Mouse (Mus musculus): ENCODE results near the gene Flt3.
A peak's percentile ranks its signal among the peaks of the same experiment; 100 is the strongest.

The Flt3 gene

DNA sequence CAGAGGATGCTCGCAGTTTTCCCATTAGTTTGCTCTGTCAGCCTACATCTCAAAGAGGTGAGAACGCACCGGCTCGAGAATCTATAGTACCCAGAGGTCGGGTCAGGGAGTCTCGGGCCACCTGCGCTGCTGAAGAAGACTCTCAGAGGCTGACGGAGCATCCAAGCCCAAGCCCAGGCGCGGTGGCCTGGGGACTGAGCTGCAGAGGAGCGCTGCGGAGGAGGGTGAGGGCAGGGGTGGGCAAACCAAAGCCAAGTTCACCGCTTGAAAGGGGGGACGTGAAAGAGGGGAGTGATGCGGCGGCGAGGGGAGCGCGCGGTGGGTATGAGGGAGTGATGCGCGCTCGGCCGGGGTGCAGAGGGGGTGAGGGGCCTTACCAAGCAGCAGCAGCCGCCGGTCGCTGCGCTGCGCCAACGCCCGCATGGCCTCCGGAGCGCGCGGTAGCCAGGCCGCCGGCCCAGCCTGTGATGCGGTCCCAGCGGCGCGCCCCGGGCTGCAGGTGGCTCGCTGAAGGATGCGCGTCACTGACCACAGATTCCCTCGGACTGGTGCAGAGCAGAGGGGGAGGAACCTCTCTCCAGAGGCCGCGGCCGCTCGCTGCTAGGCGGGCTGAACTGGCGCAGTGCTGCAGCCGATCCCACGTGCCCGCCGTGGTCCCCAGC, at the start of gene Flt3:
Gene Flt3 (minus strand): TSS at position 647 of the 662 bp plus-strand sequence.
- no peak for DNase-seq (ENCODE audit: low spot score in 2 of 2)

GRCm38 (mm10) chr5:147448933-147449332, 48.6 kb upstream of the Flt3 start:
- peak; percentile 20 to 21 for DNase-seq (ENCODE audit: low spot score in 2 of 2)

GRCm38 (mm10) chr5:147448526-147448925, 48.2 kb upstream of the Flt3 start:
- DNase-seq (ENCODE audit: low spot score in 2 of 2) = no peak

DNA sequence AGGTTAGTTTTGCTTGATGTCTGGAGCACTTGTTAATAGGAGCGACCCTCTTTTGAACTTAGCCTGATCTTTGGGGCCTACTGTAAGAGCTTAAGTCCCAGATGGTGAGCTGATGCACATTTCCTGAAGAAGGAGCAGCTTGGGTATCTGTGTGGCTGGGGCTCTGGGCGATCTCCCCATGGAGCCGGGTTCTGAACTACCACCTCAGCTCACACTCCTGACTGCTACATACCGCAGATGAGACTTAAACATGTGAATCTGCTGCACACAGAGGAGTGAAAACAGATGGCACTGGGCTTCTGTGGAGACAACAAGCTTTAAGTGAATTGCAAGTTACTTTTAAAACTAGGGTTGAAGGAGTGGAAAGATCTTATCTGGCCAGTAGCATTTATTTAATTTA, 45.0 kb upstream of the Flt3 start:
- no peak for DNase-seq (ENCODE audit: low spot score in 2 of 2)

GRCm38 (mm10) chr5:147444757-147445156, 44.5 kb upstream of the Flt3 start:
- DNase-seq (ENCODE audit: low spot score in 2 of 2) = no peak

DNA sequence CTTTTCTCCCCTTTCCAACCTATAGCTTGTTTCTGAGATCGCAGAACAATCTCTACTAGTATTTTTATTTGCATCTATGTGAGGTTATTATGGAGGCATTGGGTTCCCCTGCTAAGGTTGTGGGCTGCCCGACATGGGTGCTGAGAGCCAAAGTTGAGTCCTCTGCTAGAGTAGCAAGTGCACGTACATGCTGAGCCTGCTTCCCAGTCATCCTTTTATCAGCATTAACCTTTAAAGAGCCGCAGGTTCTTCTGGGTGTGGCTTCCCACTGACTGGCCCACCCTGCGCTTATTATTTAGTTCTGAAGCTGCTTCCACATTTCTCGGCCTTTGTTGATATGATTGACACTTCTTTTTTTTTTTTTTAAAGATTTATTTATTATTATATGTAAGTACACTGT, 44.0 kb upstream of the Flt3 start:
- DNase-seq (ENCODE audit: low spot score in 2 of 2) = no peak

- no peak for DNase-seq (ENCODE audit: low spot score in 2 of 2)
Observed at GRCm38 (mm10) chr5:147442741-147443140, 42.5 kb upstream of the Flt3 start.

GRCm38 (mm10) chr5:147441979-147442378, 41.7 kb upstream of the Flt3 start:
- no peak for DNase-seq (ENCODE audit: low spot score in 2 of 2)

GRCm38 (mm10) chr5:147440996-147441507, 40.8 kb upstream of the Flt3 start:
- DNase-seq (ENCODE audit: low spot score in 2 of 2) = no peak

- no peak for DNase-seq (ENCODE audit: low spot score in 2 of 2)
Observed at GRCm38 (mm10) chr5:147436491-147436890, 36.2 kb upstream of the Flt3 start.

DNA sequence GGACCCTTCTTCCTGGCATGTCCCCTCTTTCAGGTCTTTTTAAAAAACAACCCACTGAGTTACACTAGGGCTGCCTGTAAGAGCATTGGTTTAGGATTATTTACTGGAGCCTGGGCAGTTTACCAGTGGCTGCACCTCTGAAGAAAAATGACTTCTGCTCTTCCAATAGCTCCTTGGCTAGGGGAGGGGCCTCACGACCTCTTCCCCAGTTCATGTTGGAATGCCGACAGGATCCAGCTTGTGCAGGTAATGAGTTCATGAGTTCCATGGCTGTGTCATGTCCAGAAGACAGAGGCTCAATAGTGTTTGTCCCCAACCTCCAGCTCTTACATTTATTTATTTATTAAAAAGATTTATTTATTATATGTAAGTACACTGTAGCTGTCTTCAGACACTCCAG, 35.5 kb upstream of the Flt3 start:
- peak in 1 of 2 experiments; percentile 44 for DNase-seq (ENCODE audit: low spot score in 2 of 2)

DNA sequence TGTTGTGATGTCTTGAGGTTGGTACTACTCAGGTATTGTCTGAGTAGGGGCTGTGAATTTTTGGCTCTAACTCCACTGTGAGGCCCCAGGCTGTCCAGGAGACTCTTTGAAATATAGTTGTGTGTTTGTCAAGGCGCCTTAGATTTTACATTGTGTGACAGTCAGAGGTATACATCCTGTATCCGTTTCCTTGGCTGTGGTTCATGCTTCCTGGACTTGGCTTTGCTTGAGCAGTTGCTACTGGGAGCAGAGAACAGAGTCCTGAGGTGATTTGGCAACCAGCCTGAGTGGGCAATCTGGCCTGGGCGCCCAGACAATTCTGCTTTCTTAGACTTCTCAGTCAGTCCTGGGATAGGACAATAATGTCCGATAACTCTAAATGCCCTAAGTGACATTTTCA, 34.9 kb upstream of the Flt3 start:
- no peak for DNase-seq (ENCODE audit: low spot score in 2 of 2)

GRCm38 (mm10) chr5:147432927-147433326, 32.6 kb upstream of the Flt3 start:
- no peak for DNase-seq (ENCODE audit: low spot score in 2 of 2)

DNA sequence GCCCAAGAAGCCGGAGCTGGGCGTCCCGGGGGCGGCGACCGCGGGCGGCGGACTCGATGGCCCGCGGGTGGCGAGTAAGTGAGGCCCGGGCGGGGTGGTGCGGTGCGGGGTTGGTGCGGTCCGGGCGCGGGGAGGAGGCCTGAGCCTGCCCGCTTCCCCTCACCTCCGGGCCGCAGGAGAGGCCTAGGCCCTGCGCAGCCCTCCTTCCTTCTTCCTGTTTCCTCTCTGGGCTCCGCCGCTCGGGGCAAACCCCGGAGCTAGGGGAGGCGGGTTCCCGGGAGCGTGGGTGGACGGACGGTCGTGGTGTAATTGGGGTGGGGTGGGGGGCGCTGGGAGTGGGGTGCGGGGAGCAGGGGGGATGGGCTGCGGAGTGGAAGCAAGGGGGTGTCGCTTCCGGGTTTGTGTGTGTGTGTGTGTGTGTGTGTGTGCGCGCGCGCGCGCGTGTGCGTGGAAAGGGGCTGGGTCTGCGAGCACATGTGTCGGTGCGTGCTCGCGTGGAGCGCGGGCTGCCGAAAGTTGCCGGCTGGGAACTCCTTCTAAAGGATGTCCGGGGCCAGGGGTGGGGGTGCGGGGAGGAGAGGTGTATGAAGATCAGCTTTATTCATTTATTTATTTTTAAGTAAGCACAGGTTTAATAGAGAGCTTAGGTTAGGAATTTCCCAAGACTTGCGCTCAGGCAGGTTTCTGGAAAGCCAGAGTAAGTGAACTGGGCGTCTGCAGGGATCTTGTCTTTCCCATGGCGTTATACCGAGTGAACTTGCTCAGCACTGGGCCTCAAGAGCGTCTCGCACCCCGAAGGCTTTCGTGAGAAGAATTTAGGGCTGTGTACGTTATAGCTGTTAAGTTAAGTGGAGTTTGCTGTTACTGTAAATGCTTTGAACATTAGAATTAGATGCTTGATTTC, 30.9 kb upstream of the Flt3 start:
- peak; percentile 55 to 70 for DNase-seq (ENCODE audit: low spot score in 2 of 2)

GRCm38 (mm10) chr5:147430361-147430935, 30.2 kb upstream of the Flt3 start:
- DNase-seq (ENCODE audit: low spot score in 2 of 2) = peak; percentile 19 to 30

DNA sequence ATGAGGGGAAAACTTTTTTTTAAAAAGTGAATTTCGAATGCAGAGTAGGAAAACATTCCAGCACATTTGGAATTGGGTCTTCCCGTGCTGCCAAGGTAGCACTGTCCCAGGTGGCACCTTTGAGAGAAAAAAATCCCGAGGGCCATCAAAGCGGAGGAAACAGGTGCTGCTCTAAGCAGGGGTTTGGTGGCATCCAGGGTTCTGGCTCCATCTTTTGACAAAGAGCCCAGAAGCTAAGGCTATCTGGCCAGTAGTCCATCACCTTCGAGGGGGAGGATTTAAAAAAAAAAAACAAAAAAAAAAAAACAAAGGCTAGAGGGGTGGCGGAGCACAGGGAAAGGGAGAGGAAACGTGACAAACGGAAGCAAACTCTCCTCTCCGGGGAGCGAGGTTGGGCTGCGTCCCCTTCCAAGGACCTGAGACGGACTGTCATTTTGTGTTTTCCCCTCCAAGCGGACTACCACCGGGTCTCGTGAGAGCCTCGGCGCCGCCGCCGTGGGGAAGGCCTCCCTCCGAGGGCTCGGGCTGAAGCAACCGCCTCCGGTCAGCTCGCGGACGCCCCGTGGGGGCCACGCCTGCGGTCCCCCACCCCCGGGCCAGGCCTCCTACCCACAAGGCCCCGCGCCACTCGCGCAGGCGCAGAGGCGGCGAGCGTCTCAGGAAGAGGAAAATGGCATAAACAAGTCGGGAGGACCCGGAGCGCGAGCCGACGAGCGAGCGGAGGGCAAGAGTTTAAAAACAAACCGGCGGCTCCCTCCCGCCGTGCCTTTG, 29.4 kb upstream of the Flt3 start, which contains the start of gene Pan3:
Gene Pan3 (plus strand): TSS at position 627 of the 771 bp plus-strand sequence.
- peak; percentile 94 to 96 for DNase-seq (ENCODE audit: low spot score in 2 of 2)

DNA sequence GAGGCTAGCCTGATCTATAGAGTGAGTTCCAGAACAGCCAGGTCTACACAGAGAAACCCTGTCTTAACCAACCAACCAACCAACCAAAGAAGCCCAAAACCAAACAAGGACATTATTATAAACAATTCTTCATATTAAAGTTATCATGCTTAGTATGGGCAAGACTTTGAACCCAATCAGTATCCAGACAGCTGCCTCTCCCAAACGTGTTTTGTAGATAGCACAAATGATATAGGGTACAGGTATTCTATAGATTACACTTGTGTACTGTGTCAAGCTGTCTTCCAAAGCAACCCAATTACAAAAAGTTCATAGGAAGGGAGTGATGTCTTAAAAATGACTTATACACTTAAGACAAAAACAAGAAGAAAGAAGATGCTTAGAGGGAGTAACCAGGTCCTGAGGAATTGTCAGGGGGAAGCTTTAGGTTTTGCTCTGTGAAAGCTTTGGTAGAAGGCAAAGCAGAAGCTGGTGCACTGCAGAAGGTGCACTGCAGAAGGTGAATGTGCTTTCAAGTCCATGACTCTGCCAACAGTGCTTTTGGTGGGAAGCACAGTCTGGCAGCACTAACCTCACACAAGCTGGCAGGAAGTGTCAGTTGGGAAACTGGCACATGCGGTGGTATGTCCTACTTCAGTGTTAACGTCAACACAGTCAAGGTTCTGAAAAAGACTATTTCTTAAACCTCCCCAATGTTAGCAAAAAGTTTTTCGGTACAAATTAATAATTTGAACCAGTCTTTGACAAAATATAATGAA, 25.9 kb upstream of the Flt3 start:
- no peak for DNase-seq (ENCODE audit: low spot score in 2 of 2)

DNA sequence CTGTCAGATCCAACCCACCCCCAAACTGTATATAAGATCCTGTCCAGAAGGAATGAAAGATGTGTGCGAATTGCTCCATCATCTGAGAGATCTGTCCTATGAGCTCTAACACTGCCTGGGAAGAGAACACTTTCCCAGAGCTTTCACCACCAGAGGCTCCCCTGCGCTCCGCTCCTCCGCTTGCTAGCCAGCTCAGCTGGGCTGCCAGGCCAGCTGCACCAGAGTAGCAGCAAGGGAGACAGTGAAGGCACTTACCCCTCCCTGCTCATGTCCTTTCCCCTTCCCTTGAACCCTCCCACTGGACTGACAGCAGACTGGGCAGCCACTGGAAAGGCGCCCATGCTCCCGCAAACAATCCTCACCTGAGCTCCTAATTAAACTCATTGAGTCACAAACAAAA, 23.3 kb upstream of the Flt3 start:
- DNase-seq (ENCODE audit: low spot score in 2 of 2) = no peak

DNA sequence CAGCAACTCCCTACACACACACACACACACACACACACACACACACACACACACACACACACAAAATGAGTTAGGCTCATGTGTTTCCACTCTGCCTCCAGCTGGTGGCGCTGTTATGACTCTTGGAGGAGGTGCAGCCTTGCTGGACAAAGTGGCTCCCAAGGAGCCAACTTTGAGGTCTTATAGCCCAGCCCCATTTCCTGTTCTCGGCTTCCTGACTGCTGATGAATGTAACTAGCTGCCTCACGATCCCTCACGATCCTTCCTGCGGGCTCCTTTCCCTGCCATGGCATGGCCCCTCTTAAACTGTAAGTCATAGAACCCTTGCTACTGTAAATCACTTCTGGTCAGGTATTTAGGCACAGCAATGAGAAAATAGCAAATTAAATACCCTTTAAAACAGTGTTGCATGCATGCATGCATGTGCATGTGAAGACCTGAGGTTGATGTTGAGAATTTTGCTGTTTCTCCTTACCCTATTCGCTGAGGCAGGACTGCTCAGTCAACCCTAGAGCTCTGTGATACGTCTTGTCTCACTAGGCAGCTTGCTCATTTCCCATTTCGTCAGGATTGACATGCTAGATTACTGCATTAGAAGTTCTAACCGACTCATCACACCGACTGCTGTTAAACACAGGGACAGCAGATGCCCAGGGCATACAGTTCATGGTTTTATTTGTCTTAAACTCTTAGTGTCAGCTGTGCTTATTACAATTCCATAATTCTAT, 18.3 kb upstream of the Flt3 start:
- DNase-seq (ENCODE audit: low spot score in 2 of 2) = peak in 1 of 2 experiments; percentile 14

DNA sequence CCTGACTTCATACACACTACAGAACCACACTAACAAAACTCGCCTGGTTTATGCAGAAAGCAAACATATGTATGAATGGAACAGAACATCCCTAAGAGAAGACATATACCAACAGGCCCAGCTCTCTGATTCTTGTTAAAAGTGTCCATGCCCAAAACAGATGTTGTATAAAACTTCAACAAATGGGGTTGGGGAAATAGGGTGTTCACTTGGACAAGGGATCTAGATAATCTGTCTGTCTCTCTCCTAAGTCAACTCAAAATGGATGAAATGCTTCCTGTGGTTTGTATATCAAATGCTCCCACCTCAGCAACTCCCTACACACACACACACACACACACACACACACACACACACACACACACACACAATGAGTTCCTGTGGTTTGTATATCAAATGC, 17.7 kb upstream of the Flt3 start:
- no peak for DNase-seq (ENCODE audit: low spot score in 2 of 2)
